ENCODE assay signal across 27 mouse cellular contexts in the genomic region with DNA sequence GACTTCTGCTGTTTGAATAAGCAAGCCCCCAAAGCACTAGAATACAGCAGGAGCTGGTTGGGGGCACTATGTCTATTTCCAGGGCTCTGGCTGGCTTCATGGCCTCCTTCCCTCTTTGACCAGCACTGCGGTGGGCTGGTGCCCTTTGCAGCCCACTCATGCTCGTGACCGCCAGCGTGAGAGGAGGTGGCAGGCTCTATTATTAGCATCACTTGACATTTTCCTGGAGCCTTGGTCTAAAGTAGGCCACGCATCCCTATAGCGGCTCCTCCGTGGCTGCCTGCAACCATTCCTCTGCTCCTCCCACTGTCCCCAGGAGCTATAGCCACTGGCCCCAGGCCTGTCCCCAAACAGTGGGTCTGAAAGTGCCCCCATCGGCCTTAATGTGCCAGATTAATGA.
DNase-seq lines count a peak whose midpoint lies in the region; ATAC-seq and TF ChIP-seq lines count a peak whose summit lies in the region.
"Had no signal": no experiment of that assay in that cellular context is flagged by ENCODE, and none has a peak within 500 bp of the region (broad histone marks: within the 10 kb centered on the region; RNA-seq: fewer than 3 reads in every experiment).

No protein-coding gene starts in this region.

- no peak overlapping the region for H3K4me3 ChIP-seq in heart, postnatal 0 days (ENCODE audit: low read depth, low read length)
- no peak overlapping the region for H3K4me3 ChIP-seq in left cerebral cortex, adult 2 months
- H3K4me3 ChIP-seq in forebrain, postnatal 0 days (ENCODE audit: low read depth, low read length): no peak overlapping the region
- H3K4me3 ChIP-seq: embryonic facial prominence, embryonic 13.5 days; erythroblast, embryonic 14.5 days; forebrain, embryonic 12.5 days; myocyte; neural tube, embryonic 13.5 days had no signal

- H3K9me3 ChIP-seq in heart, postnatal 0 days (replicated peaks; ENCODE audit: control insufficient read depth, low read length): no peaks in the 10 kb centered on the region
- H3K9me3 ChIP-seq in forebrain, postnatal 0 days (ENCODE audit: low read length): no peaks in the 10 kb centered on the region
- H3K9me3 ChIP-seq: embryonic facial prominence, embryonic 13.5 days; forebrain, embryonic 12.5 days; G1E had no signal

- intact Hi-C loops in heart, postnatal 14 days (cut with DNase I): no loop called here
- intact Hi-C loops in left cerebral cortex, adult 2 months (cut with DNase I): no loop called here

- no peaks in the 10 kb centered on the region for H3K27me3 ChIP-seq in heart, postnatal 0 days (ENCODE audit: control insufficient read depth, insufficient read depth, low read length)
- no peaks in the 10 kb centered on the region for H3K27me3 ChIP-seq in forebrain, postnatal 0 days (ENCODE audit: insufficient read depth, low read length)
- H3K27me3 ChIP-seq: embryonic facial prominence, embryonic 13.5 days; forebrain, embryonic 12.5 days; neural tube, embryonic 13.5 days had no signal

- 0 out of 2 replicates have a peak, but pooled peaks have one; percentile 30 for ATAC-seq in heart, postnatal 0 days (ENCODE audit: insufficient read depth, low read depth)
- no peak for ATAC-seq in forebrain, postnatal 0 days
- ATAC-seq: activated CD4-positive, CD25-positive, alpha-beta regulatory T cell, adult 4 months; midbrain, embryonic 16.5 days had no signal

- DNase-seq in heart, postnatal 0 days (ENCODE audit: low spot score): no peak
- DNase-seq in heart, postnatal 14 days: no peak
- DNase-seq in retina, postnatal 1 day: peak; percentile 34
- DNase-seq in retina, embryonic 14.5 days (ENCODE audit: low spot score): no peak
- DNase-seq in left cerebral cortex, adult 2 months (ENCODE audit: extremely low spot score in 1 of 2, low spot score in 2 of 2): peak; percentile 12 to 51
- DNase-seq in right cerebral cortex, postnatal 25 days: peak; percentile 39
- DNase-seq in forebrain, postnatal 0 days: no peak
- DNase-seq in urinary bladder, postnatal 36 days (ENCODE audit: low spot score in 2 of 2): no peak
- DNase-seq: adrenal gland, adult 8-10 months; B cell, adult 2 months; cerebellum, postnatal 36 days; embryo, embryonic 11 days; gastrocnemius, postnatal 36 days; heart, postnatal 10 days; kidney, adult 18-20 months; kidney, postnatal 4 days; layer of hippocampus, adult 9-11 months; lung, postnatal 4 days; thymus, adult 2 months had no signal

- H3K27ac ChIP-seq in heart, postnatal 0 days (ENCODE audit: low read depth): no peak overlapping the region
- peak overlapping the region; percentile 76 for H3K27ac ChIP-seq in left cerebral cortex, adult 2 months
- no peak overlapping the region for H3K27ac ChIP-seq in forebrain, postnatal 0 days (ENCODE audit: low read depth, low read length)
- H3K27ac ChIP-seq: embryonic facial prominence, embryonic 13.5 days; forebrain, embryonic 12.5 days; neural tube, embryonic 13.5 days had no signal

- no peak for TF ChIP-seq CTCF in heart, postnatal 0 days (IDR thresholded peaks at IDR 0.05; ENCODE audit: low read depth)
- TF ChIP-seq CTCF in left cerebral cortex, adult 2 months (IDR thresholded peaks at IDR 0.05): no peak
- TF ChIP-seq CTCF in forebrain, postnatal 0 days (IDR thresholded peaks at IDR 0.05; ENCODE audit: low read depth): no peak

- H3K9ac ChIP-seq in heart, postnatal 0 days (replicated peaks; ENCODE audit: low read depth, low read length): no peak overlapping the region
- H3K9ac ChIP-seq in forebrain, postnatal 0 days: no peak overlapping the region
- H3K9ac ChIP-seq: embryonic facial prominence, embryonic 13.5 days; forebrain, embryonic 12.5 days; neural tube, embryonic 13.5 days had no signal

- TF ChIP-seq EP300 in heart, postnatal 0 days (IDR thresholded peaks at IDR 0.05; ENCODE audit: low read depth): no peak

- no peak overlapping the region for H3K4me2 ChIP-seq in heart, postnatal 0 days (ENCODE audit: low read depth, low read length)
- H3K4me2 ChIP-seq in forebrain, postnatal 0 days (ENCODE audit: low read depth): no peak overlapping the region
- H3K4me2 ChIP-seq: embryonic facial prominence, embryonic 13.5 days; forebrain, embryonic 12.5 days; neural tube, embryonic 13.5 days had no signal

- 0 out of 2 replicates have a peak, but pooled peaks cover 4% of the 10 kb centered on the region for H3K4me1 ChIP-seq in heart, postnatal 0 days (ENCODE audit: control insufficient read depth, insufficient read depth)
- no peaks in the 10 kb centered on the region for H3K4me1 ChIP-seq in forebrain, postnatal 0 days (ENCODE audit: insufficient read depth)
- H3K4me1 ChIP-seq: embryonic facial prominence, embryonic 13.5 days; forebrain, embryonic 12.5 days had no signal

- no peaks in the 10 kb centered on the region for H3K36me3 ChIP-seq in heart, postnatal 0 days (replicated peaks; ENCODE audit: control insufficient read depth, insufficient read depth, low read length)
- peaks cover 39% of the 10 kb centered on the region for H3K36me3 ChIP-seq in forebrain, postnatal 0 days (ENCODE audit: insufficient read depth)
- H3K36me3 ChIP-seq: embryonic facial prominence, embryonic 13.5 days; forebrain, embryonic 12.5 days; G1E had no signal

- 57% methylated on average over 8 of the region's 8 CpGs for WGBS in heart, postnatal 0 days
- 82% methylated on average over 8 of the region's 8 CpGs for WGBS in forebrain, postnatal 0 days

Comparison
In these comparisons a context has a peak if more than half of its experiments do, and no peak if none do; other contexts are left out.
1. DNase-seq: peak in retina, postnatal 1 day (single experiment), left cerebral cortex, adult 2 months (2 of 2) and right cerebral cortex, postnatal 25 days (single experiment); none in heart, postnatal 0 days (single experiment), heart, postnatal 14 days (0 of 2), retina, embryonic 14.5 days (single experiment), forebrain, postnatal 0 days (single experiment) and urinary bladder, postnatal 36 days (0 of 2).